Mouse (Mus musculus): ENCODE measurements around the gene Igf2r. TPM values are rescaled to one million over a fixed set of nuclear protein-coding genes. Genes with fewer than 3 reads are reported as not detected.

Gene Igf2r
- polyA plus RNA-seq, 1 experiment from 2014 or later, result 11.2 TPM

DNA sequence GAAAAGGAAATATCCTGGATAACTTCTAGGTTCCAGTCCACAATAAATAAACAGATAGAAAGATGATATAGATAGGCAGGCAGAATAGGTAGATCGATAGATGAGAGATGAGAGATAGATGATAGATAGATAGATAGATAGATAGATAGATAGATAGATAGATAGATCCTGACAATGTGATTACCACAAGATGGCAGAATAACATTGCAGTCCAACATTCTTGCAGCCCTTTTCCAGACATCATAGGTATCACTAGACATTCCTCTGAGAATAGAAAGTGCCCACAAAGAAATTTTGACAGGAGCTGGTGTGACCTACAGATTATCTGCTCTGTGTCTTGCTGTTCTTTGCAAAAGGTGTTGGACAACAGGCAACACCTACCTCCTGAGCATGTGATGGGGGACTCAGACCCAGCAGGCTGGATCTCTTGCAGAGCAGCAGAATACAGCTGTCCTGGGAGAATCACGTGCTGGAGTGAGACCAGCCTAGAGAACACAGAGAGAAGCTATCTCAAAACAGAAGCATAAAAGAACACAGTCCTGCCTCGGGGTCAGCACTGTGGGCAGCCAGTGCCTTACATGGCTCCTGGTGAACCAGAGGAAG lies 28.1 kb upstream of the Igf2r start:
- no peak for ATAC-seq
- H3K4me3 ChIP-seq (replicated peaks), result no peak overlapping the region
- H3K9me3 ChIP-seq, result no peaks in the 10 kb centered on the region
- no peak overlapping the region for H3K9ac ChIP-seq (replicated peaks)
- H3K27me3 ChIP-seq, result 0 out of 2 replicates have a peak, but pooled peaks cover 2% of the 10 kb centered on the region
- WGBS, result 88% methylated on average over 3 of the region's 3 CpGs
- no peak overlapping the region for H3K27ac ChIP-seq
- no peak overlapping the region for H3K4me2 ChIP-seq (replicated peaks)
- H3K4me1 ChIP-seq (replicated peaks), result no peaks in the 10 kb centered on the region
- no peaks in the 10 kb centered on the region for H3K36me3 ChIP-seq

DNA sequence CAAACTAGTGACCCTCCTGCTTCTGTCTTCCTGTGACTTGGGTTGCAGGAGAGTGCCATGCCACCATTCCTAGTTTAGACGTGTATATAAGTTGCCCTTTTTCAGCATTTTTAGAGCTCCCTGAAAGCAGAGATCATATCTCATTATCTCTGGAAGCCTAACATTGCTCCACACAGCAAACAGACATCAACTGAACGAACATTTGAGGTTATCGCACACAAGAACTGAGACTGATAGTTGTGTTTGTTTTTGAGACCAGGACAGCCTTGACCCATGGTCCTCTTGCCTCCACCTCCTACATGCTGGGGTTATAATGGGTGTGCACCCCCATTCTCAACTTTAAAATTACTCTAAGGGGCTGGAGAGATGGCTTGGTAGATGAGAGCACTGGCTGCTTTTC lies 27.2 kb upstream of the Igf2r start:
- H3K9me3 ChIP-seq, result no peaks in the 10 kb centered on the region
- no peak for ATAC-seq
- no peak overlapping the region for H3K27ac ChIP-seq
- H3K27me3 ChIP-seq, result 0 out of 2 replicates have a peak, but pooled peaks cover 4% of the 10 kb centered on the region
- peaks cover 1% of the 10 kb centered on the region for H3K4me1 ChIP-seq (replicated peaks)
- no peaks in the 10 kb centered on the region for H3K36me3 ChIP-seq
- 88% methylated on average over 3 of the region's 3 CpGs for WGBS
- no peak overlapping the region for H3K4me2 ChIP-seq (replicated peaks)
- no peak overlapping the region for H3K4me3 ChIP-seq (replicated peaks)
- H3K9ac ChIP-seq (replicated peaks), result no peak overlapping the region

DNA sequence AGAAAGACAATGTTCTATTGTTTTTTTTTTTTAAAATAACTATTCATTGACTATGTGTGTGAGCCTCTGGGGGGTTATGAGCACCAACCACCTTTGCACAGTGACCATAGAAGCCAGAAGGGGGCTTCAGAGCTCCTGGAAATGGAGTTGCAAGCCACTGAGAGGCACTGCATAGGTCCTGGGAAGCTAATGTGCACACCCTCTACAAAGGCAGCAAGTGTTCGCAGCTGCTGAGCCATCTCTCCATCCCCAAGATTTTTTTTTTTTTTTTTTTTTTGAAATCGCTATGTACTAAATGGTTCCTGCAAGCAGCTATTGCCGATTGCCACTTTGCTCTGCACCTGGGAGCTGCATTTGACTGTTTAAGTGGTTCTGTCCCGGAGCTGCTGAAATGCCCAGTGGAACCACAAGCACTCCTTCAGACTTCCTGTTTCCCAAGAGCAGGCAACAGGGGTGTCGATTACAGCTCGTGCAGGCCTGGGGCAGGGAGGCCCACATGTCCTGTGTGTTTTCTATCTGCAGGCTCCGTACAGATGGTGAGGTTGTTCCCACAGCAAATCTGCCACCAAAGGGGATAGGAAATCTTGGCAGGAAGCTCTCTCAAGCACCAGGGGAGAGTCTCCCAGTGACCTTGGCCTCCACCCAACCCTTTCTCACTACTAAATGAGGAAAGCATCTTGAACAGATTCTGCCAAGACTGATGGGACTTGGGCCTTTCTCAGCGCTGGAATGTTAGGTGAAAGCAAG lies 24.4 kb upstream of the Igf2r start:
- H3K36me3 ChIP-seq, result no peaks in the 10 kb centered on the region
- no peak overlapping the region for H3K4me2 ChIP-seq (replicated peaks)
- WGBS, result 82% methylated on average over 8 of the region's 8 CpGs
- peaks cover 19% of the 10 kb centered on the region for H3K4me1 ChIP-seq (replicated peaks)
- no peak for ATAC-seq
- H3K9me3 ChIP-seq, result no peaks in the 10 kb centered on the region
- H3K4me3 ChIP-seq (replicated peaks), result no peak overlapping the region
- 0 out of 2 replicates have a peak, but pooled peaks cover 4% of the 10 kb centered on the region for H3K27me3 ChIP-seq
- H3K27ac ChIP-seq, result no peak overlapping the region
- H3K9ac ChIP-seq (replicated peaks), result no peak overlapping the region

DNA sequence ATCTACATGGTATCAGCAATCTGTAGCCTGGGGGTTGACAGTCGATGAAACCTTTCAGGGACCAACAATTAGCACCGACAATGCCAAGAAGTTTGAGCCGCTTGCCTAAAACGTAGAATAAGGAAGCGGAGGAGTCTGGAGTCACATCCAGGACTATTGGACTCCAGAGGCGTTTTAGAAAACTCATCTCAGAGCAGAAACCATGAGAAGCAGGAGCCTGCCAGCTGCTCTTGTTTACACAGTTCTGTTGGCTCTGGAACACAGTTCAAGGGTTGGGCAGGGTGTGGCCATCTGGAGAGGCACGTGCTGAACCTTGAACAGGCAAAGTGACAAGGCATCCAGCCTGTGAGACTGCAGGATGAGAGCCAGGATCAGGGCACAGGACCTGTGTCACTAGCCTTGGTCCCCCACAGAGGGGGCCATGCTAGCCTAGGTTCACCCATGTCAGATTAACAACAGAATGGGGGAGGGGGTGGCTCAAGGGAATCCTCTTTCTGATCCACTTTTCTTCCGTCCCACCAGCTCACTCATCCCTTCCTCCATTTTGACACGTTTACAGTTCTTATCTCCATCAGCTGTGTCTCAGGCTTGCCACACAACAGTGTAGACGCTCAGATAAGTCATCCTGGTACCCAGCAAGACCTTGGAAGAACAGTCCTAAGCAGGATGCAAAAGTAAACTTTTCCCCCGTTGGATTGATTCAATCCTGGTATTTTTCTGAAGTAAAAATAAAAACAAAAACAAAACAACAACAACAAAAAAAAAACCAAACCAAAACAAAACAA lies 23.1 kb upstream of the Igf2r start:
- no peak for ATAC-seq
- Histone ChIP-seq H3K9me3 (no peaks in the 10 kb centered on the region), H3K27me3 (peaks cover 8% of the 10 kb centered on the region; the same call in 1 of the 2 replicates), H3K27ac (no peak overlapping the region), H3K9ac (replicated peaks) (no peak overlapping the region), H3K4me1 (replicated peaks) (peaks cover 19% of the 10 kb centered on the region), H3K4me3 (replicated peaks) (no peak overlapping the region), H3K36me3 (no peaks in the 10 kb centered on the region), H3K4me2 (replicated peaks) (no peak overlapping the region)
- 72% methylated on average over 11 of the region's 11 CpGs for WGBS

DNA sequence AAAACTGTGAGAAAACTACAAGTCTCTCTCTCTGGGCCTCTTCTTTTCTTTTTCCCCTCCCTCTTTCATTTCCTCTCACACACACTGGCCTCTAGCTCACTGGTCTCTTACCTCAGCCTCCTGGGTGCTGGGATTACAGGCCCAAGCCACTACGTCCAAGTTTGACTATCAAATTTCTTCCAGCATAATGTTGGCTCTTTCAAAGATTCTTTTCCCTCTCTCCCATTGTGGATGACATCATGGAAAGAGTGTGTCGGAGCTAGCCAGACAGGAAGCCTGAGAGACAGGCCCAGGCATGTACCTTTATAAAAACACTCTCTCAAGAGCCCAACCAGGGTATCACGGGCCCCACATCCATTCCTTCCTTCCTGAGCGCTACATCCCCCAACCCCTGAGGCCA lies 22.0 kb upstream of the Igf2r start:
- Histone ChIP-seq H3K9ac (replicated peaks) (no peak overlapping the region), H3K36me3 (no peaks in the 10 kb centered on the region), H3K27me3 (peaks cover 8% of the 10 kb centered on the region; the same call in 1 of the 2 replicates), H3K9me3 (no peaks in the 10 kb centered on the region), H3K27ac (peak overlapping the region; percentile 69), H3K4me1 (replicated peaks) (peaks cover 19% of the 10 kb centered on the region), H3K4me3 (replicated peaks) (no peak overlapping the region), H3K4me2 (replicated peaks) (no peak overlapping the region)
- 46% methylated on average over 4 of the region's 4 CpGs for WGBS
- peak; percentile 29; the same call in 1 of the 2 replicates for ATAC-seq

DNA sequence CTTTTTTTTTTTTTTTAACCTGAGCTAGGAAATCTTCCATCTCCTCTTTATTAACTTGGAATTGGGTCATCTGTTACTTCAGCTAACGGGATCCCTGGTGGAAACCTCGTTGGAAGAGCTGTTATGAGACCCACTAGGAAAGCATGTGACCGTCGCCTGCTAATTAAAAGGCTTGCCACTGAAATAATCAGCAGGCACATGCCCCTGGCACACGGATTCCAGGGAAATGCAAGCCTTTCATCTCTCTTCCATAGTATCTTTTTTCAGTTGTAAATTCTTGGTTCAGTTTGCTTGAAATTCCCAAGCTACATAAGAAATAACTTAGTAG lies 21.6 kb upstream of the Igf2r start:
- Histone ChIP-seq H3K4me1 (replicated peaks) (peaks cover 19% of the 10 kb centered on the region), H3K9ac (replicated peaks) (no peak overlapping the region), H3K36me3 (no peaks in the 10 kb centered on the region), H3K4me2 (replicated peaks) (no peak overlapping the region), H3K9me3 (no peaks in the 10 kb centered on the region), H3K4me3 (replicated peaks) (no peak overlapping the region), H3K27me3 (peaks cover 8% of the 10 kb centered on the region; the same call in 1 of the 2 replicates), H3K27ac (peak overlapping the region; percentile 69)
- ATAC-seq, result peak; percentile 72
- 16% methylated on average over 5 of the region's 5 CpGs for WGBS

DNA sequence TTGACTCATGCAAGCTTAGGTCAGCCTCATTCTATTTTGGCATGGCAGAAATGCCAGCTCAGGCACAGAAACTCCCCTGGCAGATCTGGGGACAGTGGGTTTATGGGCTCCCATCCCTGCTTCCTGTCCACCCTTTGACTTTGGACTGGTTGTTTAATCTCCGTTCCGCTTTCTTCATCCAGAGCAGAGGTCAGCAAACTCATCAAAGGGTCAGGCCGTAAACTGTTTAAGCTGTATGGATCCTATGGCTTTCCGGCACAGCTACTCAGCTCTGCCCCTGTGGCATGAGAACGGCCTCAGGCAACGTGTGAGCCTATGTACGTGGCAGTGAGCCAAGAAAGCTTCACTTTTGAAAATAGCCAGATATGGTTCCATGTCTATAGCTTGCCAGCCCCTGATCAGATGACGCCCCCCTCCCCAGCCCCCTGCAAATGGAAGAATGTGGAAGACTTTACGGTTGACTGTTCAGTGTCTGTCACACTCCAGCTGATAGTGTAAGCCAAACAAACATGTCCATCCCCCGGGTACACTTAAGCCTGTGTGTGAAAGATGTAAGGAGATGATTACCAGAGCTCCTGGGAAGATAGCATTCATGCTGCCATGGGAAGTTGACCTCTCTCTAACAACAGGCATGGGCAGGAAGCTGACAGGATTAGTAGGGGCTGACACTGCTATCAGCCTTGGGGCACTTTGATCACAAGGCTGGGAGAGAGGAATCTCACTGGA lies 21.1 kb upstream of the Igf2r start:
- Histone ChIP-seq H3K36me3 (no peaks in the 10 kb centered on the region), H3K4me2 (replicated peaks) (no peak overlapping the region), H3K4me3 (replicated peaks) (no peak overlapping the region), H3K27me3 (peaks cover 8% of the 10 kb centered on the region; the same call in 1 of the 2 replicates), H3K9ac (replicated peaks) (0 out of 2 replicates have a peak overlapping the region, but pooled peaks have one; percentile 11), H3K9me3 (no peaks in the 10 kb centered on the region), H3K27ac (peak overlapping the region; percentile 69), H3K4me1 (replicated peaks) (peaks cover 19% of the 10 kb centered on the region)
- ATAC-seq, result peak; percentile 90
- 9% methylated on average over 10 of the region's 10 CpGs for WGBS

DNA sequence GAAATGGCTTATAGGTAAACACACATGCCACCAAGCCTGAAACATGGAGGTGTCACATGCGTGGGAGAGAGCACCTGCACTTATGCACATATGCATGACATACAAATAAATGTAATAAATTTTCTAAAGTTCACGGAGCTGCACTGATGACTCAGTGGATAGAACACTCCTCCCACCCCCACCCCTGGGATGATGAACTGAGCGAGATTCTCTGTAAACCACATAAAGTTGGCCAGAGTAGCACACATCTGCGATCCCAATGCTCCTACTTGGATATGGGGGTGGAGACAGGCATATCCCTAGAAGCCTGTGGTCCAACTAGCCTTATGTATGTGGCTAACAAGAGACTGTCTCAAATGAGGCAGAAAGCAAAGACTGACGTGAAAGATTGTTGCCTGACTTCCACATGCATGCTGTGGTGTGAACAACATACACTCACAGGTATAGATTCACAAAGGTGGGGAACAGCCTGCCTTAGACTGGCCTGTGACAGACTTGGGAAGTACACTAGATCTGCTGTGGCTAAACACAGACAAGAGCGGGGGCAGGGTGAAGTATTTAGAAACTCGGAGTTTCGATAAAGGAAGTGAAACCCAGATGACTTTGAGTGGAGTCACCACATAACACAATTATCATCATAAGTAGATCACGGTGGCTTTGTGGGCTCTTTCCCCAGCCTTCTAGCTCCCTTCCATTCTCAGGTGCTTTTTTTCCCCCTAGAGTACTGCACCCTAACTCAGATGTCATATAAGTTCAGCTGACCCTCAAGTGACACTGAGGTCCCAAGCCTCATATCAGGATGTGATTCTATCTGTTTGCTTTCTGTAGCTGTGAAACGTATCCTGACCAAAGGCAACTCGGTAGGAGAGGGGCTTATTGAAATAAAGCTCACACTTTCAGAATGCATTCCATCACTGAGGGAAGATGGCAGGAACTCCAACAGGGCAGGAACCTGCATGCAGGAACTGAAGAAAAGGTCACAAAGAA lies 13.7 kb upstream of the Igf2r start:
- 82% methylated on average over 11 of the region's 11 CpGs for WGBS

DNA sequence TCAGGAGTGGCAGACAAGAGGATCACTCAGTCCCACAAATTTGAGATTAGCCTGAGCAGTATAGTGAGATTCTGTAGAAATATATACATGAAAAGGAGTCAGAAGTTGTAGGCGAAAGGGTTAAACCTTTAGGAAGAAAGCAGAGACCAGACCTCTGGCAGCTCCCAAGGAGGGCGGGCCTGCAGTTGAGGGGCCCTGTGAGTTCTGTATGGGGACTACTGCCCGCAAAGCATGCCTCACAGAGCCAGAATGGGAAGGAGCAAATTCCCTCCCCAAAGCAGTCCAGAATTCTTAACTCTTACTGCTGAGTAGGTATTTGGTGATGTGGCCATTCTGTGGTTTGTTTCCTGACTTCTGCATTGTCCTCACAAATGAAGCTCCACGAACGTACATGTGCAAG lies 11.6 kb upstream of the Igf2r start:
- peaks cover 4% of the 10 kb centered on the region; the same call in 1 of the 2 replicates for H3K27me3 ChIP-seq
- H3K4me2 ChIP-seq (replicated peaks), result no peak overlapping the region
- no peak for ATAC-seq
- peaks cover 6% of the 10 kb centered on the region; the same call in 1 of the 2 replicates for H3K4me1 ChIP-seq (replicated peaks)
- no peak overlapping the region for H3K27ac ChIP-seq
- no peaks in the 10 kb centered on the region for H3K36me3 ChIP-seq
- H3K9ac ChIP-seq (replicated peaks), result no peak overlapping the region
- no peaks in the 10 kb centered on the region for H3K9me3 ChIP-seq
- 47% methylated on average over 5 of the region's 5 CpGs for WGBS
- no peak overlapping the region for H3K4me3 ChIP-seq (replicated peaks)

More for the DNA sequence above, 13.7 kb upstream of the Igf2r start:
- Histone ChIP-seq H3K9ac (replicated peaks) (no peak overlapping the region), H3K4me3 (replicated peaks) (no peak overlapping the region), H3K4me1 (replicated peaks) (peaks cover 6% of the 10 kb centered on the region; the same call in 1 of the 2 replicates), H3K36me3 (no peaks in the 10 kb centered on the region), H3K27me3 (peaks cover 8% of the 10 kb centered on the region; the same call in 1 of the 2 replicates), H3K9me3 (no peaks in the 10 kb centered on the region), H3K27ac (no peak overlapping the region), H3K4me2 (replicated peaks) (no peak overlapping the region)
- no peak for ATAC-seq

DNA sequence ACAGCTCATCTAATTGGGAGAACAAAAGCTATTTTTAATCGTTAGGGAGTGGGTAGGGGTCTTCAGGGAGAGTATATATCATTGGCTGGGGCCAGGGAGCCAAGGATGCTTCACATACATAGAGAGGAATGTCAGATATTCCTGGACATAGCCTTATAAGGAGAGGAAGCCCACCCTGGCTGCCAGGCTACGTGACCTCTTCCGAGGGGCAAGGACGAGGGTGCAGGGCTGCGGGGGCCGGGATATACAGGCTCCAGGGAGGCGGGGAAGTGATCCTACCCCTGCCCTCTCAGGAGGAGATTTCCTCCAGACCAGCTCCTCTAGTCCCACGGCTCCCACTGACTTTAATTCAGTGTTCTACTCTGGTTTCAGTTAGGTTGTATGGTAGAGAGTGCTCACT lies 10.7 kb upstream of the Igf2r start:
- H3K27me3 ChIP-seq, result peaks cover 4% of the 10 kb centered on the region; the same call in 1 of the 2 replicates
- no peak overlapping the region for H3K4me2 ChIP-seq (replicated peaks)
- H3K9ac ChIP-seq (replicated peaks), result no peak overlapping the region
- ATAC-seq, result no peak
- peaks cover 6% of the 10 kb centered on the region; the same call in 1 of the 2 replicates for H3K4me1 ChIP-seq (replicated peaks)
- H3K4me3 ChIP-seq (replicated peaks), result no peak overlapping the region
- no peaks in the 10 kb centered on the region for H3K36me3 ChIP-seq
- WGBS, result 56% methylated on average over 8 of the region's 8 CpGs
- H3K9me3 ChIP-seq, result no peaks in the 10 kb centered on the region
- H3K27ac ChIP-seq, result no peak overlapping the region

All from midbrain, embryonic 13.5 days (tissue).